Mouse (Mus musculus) lung, postnatal 0 days (tissue): ENCODE measurements at regions not wholly inside any gene's neighbourhood (a gene's known extent, or its start where the extent isn't known, plus 50 kb on each side); places are given as distances from the start of the nearest gene placed in this dataset.

Experiments used
- CTCF ChIP-seq: IDR thresholded peaks from 2 replicates; pipeline ENCODE4 v1.5.1; 2016; ENCODE audit warnings: antibody characterized with exemption, mild to moderate bottlenecking
- EP300 ChIP-seq: IDR thresholded peaks from 2 replicates; pipeline ENCODE4 v1.6.1; 2016; ENCODE audit warnings: antibody characterized with exemption, mild to moderate bottlenecking, control low read depth

DNA sequence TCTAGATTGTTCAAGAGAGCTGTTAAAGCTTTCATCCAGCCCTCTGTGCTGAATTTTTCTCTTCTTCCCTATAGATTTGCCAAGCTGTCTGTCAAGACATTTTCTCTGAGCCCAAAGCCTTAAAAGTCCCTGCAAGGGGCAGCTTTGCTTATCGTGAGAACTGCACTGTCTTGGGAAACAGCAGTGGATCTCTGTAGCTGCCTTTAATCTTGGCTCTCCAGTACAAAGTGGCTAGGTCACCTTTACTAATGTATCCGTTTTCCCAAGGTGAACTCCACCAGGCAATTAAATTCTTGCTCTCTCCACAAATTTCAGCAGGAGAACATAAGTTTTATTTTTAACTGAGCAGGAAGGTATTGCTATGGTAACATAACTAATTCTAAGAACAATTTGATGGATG, 431.2 kb downstream of the 9430069I07Rik start:
- TF ChIP-seq CTCF (no peak), EP300 (no peak)
